Mouse (Mus musculus): ENCODE measurements around the gene Gm10959. TPM values are rescaled to one million over a fixed set of nuclear protein-coding genes. Genes with fewer than 3 reads are reported as not detected.
"Not testable (repeated sequence)": the region's sequence is repeated elsewhere in the genome, so short reads cannot be mapped to it uniquely, and the experiment has no call there.

Gene Gm10959
- not detected in 2 replicates for polyA plus RNA-seq (2012; rRNA removed)

GRCm38 (mm10) chr3:122919260-122919659, at the start of gene Gm10959:
TSS of gene Gm10959 (minus strand) at chr3:122919360.
- Histone ChIP-seq H3K27me3 (ENCODE audit: control insufficient read depth, insufficient read depth, low read length) (no peaks in the 10 kb centered on the region), H3K4me1 (ENCODE audit: control insufficient read depth, insufficient read depth, insufficient read length, low read length) (0 out of 2 replicates have a peak, but pooled peaks cover 2% of the 10 kb centered on the region), H3K4me3 (ENCODE audit: low read depth, low read length) (no peak within 1 kb of the TSS), H3K36me3 (ENCODE audit: control insufficient read depth, insufficient read depth, low read length) (no peaks in the 10 kb centered on the region), H3K27ac (ENCODE audit: insufficient read depth, low read depth, low read length) (no peak within 1 kb of the TSS)
- no peak for TF ChIP-seq CTCF (IDR thresholded peaks at IDR 0.05; ENCODE audit: extremely low read depth, insufficient read length, insufficient replicate concordance, low read depth, low read length)
- no peak for TF ChIP-seq POLR2A (IDR thresholded peaks at IDR 0.05; ENCODE audit: low read depth, low read length)
- WGBS, result 90% methylated on average over 8 of the region's 8 CpGs

GRCm38 (mm10) chr3:122968391-122968790, 49.2 kb upstream of the Gm10959 start:
- no peak overlapping the region for H3K27ac ChIP-seq (ENCODE audit: insufficient read depth, low read depth, low read length)
- TF ChIP-seq POLR2A (IDR thresholded peaks at IDR 0.05; ENCODE audit: low read depth, low read length) (no peak), CTCF (IDR thresholded peaks at IDR 0.05; ENCODE audit: extremely low read depth, insufficient read length, insufficient replicate concordance, low read depth, low read length) (no peak)
- peaks cover 17% of the 10 kb centered on the region for H3K36me3 ChIP-seq (ENCODE audit: control insufficient read depth, insufficient read depth, low read length)
- H3K4me3 ChIP-seq (ENCODE audit: low read depth, low read length), result no peak overlapping the region
- H3K27me3 ChIP-seq (ENCODE audit: control insufficient read depth, insufficient read depth, low read length), result no peaks in the 10 kb centered on the region
- no peaks in the 10 kb centered on the region for H3K4me1 ChIP-seq (ENCODE audit: control insufficient read depth, insufficient read depth, insufficient read length, low read length)
- WGBS, result 91% methylated on average over 9 of the region's 9 CpGs

GRCm38 (mm10) chr3:122964301-122964700, 45.1 kb upstream of the Gm10959 start:
- TF ChIP-seq CTCF (IDR thresholded peaks at IDR 0.05; ENCODE audit: extremely low read depth, insufficient read length, insufficient replicate concordance, low read depth, low read length), result no peak
- TF ChIP-seq POLR2A (IDR thresholded peaks at IDR 0.05; ENCODE audit: low read depth, low read length), result no peak
- 77% methylated on average over 5 of the region's 5 CpGs for WGBS
- H3K4me3 ChIP-seq (ENCODE audit: low read depth, low read length), result no peak overlapping the region
- H3K36me3 ChIP-seq (ENCODE audit: control insufficient read depth, insufficient read depth, low read length), result peaks cover 31% of the 10 kb centered on the region
- no peaks in the 10 kb centered on the region for H3K4me1 ChIP-seq (ENCODE audit: control insufficient read depth, insufficient read depth, insufficient read length, low read length)
- no peaks in the 10 kb centered on the region for H3K27me3 ChIP-seq (ENCODE audit: control insufficient read depth, insufficient read depth, low read length)
- H3K27ac ChIP-seq (ENCODE audit: insufficient read depth, low read depth, low read length), result no peak overlapping the region

- Histone ChIP-seq H3K4me3 (ENCODE audit: low read depth, low read length) (no peak overlapping the region), H3K36me3 (ENCODE audit: control insufficient read depth, insufficient read depth, low read length) (peaks cover 40% of the 10 kb centered on the region), H3K27ac (ENCODE audit: insufficient read depth, low read depth, low read length) (no peak overlapping the region)
These were observed 31.0 kb upstream of the Gm10959 start for GRCm38 (mm10) chr3:122950129-122950528.

GRCm38 (mm10) chr3:122943387-122943890, 24.3 kb upstream of the Gm10959 start:
- Histone ChIP-seq H3K4me3 (ENCODE audit: low read depth, low read length) (no peak overlapping the region), H3K27me3 (ENCODE audit: control insufficient read depth, insufficient read depth, low read length) (no peaks in the 10 kb centered on the region), H3K27ac (ENCODE audit: insufficient read depth, low read depth, low read length) (no peak overlapping the region), H3K4me1 (ENCODE audit: control insufficient read depth, insufficient read depth, insufficient read length, low read length) (no peaks in the 10 kb centered on the region), H3K36me3 (ENCODE audit: control insufficient read depth, insufficient read depth, low read length) (peaks cover 16% of the 10 kb centered on the region)
- WGBS, result 79% methylated on average over 6 of the region's 6 CpGs
- TF ChIP-seq CTCF (IDR thresholded peaks at IDR 0.05; ENCODE audit: extremely low read depth, insufficient read length, insufficient replicate concordance, low read depth, low read length), result no peak
- TF ChIP-seq POLR2A (IDR thresholded peaks at IDR 0.05; ENCODE audit: low read depth, low read length), result no peak

More at GRCm38 (mm10) chr3:122950129-122950528, 31.0 kb upstream of the Gm10959 start:
- WGBS, result 79% methylated on average over 2 of the region's 2 CpGs
- Histone ChIP-seq H3K4me1 (ENCODE audit: control insufficient read depth, insufficient read depth, insufficient read length, low read length) (no peaks in the 10 kb centered on the region), H3K27me3 (ENCODE audit: control insufficient read depth, insufficient read depth, low read length) (no peaks in the 10 kb centered on the region)
- TF ChIP-seq CTCF (IDR thresholded peaks at IDR 0.05; ENCODE audit: extremely low read depth, insufficient read length, insufficient replicate concordance, low read depth, low read length) (no peak), POLR2A (IDR thresholded peaks at IDR 0.05; ENCODE audit: low read depth, low read length) (no peak)

GRCm38 (mm10) chr3:122939215-122939614, 20.1 kb upstream of the Gm10959 start:
- Histone ChIP-seq H3K4me1 (ENCODE audit: control insufficient read depth, insufficient read depth, insufficient read length, low read length) (no peaks in the 10 kb centered on the region), H3K4me3 (ENCODE audit: low read depth, low read length) (no peak overlapping the region), H3K27me3 (ENCODE audit: control insufficient read depth, insufficient read depth, low read length) (no peaks in the 10 kb centered on the region), H3K27ac (ENCODE audit: insufficient read depth, low read depth, low read length) (no peak overlapping the region), H3K36me3 (ENCODE audit: control insufficient read depth, insufficient read depth, low read length) (peaks cover 18% of the 10 kb centered on the region)
- TF ChIP-seq CTCF (IDR thresholded peaks at IDR 0.05; ENCODE audit: extremely low read depth, insufficient read length, insufficient replicate concordance, low read depth, low read length), result no peak
- no peak for TF ChIP-seq POLR2A (IDR thresholded peaks at IDR 0.05; ENCODE audit: low read depth, low read length)
- 79% methylated on average over 2 of the region's 2 CpGs for WGBS

- H3K27ac ChIP-seq (ENCODE audit: insufficient read depth, low read depth, low read length); H3K4me3 ChIP-seq (ENCODE audit: low read depth, low read length); H3K4me1 ChIP-seq (ENCODE audit: control insufficient read depth, insufficient read depth, insufficient read length, low read length); H3K27me3 ChIP-seq (ENCODE audit: control insufficient read depth, insufficient read depth, low read length): not testable (repeated sequence)
- WGBS, result 89% methylated on average over 13 of the region's 13 CpGs
- peaks cover 23% of the 10 kb centered on the region for H3K36me3 ChIP-seq (ENCODE audit: control insufficient read depth, insufficient read depth, low read length)
These were observed 18.0 kb upstream of the Gm10959 start for GRCm38 (mm10) chr3:122937176-122937575.
